Mouse (Mus musculus) lung, postnatal 14 days (tissue): ENCODE measurements around the gene Ptp4a2.
"Not testable (repeated sequence)": the region's sequence is repeated elsewhere in the genome, so short reads cannot be mapped to it uniquely, and the experiment has no call there.

Source experiments
- DNase-seq: peaks from one replicate; pipeline ENCODE4 v3.0.0; 2021

Ptp4a2 gene

GRCm38 (mm10) chr4:129810798-129811604 is at the start of gene Ptp4a2:
TSS of gene Ptp4a2 (plus strand) at chr4:129811219.
- peak; percentile 73 for DNase-seq

DNA sequence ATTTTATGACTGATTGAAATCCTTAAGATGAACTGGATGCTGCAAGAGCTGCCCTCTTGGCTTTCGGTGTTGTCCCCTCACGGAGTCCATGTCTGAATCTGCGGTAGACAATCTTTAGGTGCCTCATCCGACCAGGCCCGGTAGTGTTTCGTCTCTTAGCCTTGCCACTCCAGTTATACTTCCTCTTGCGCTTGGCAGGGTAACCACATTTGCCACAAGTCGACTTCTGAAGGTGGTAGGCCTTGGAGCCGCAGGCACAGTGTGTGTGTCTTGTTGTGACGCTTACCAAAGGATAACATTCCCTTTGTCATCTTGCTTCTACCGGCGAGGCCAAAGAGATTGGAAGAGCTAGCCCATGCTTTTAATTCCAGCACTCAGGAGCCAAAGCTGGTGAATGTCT is 49.4 kb upstream of the Ptp4a2 start:
- no peak for DNase-seq

DNA sequence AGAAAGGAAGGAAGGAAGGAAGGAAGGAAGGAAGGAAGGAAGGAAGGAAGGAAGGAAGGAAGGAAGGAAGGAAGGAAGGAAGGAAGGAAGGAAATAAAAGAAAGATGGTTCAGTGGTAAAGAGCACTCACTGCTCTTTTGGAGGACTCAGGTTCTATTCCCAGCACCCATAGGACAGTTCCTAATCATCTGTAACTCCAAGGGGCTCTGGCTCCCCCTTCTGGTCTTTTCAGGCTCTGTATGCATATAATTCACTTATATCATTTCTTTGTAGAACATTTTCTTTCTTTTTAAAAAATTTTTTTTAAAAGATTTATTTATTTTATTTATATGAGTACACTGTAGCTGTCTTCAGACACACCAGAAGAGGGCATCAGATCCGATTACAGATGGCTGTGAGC is 48.5 kb upstream of the Ptp4a2 start:
- not testable (repeated sequence) for DNase-seq

DNA sequence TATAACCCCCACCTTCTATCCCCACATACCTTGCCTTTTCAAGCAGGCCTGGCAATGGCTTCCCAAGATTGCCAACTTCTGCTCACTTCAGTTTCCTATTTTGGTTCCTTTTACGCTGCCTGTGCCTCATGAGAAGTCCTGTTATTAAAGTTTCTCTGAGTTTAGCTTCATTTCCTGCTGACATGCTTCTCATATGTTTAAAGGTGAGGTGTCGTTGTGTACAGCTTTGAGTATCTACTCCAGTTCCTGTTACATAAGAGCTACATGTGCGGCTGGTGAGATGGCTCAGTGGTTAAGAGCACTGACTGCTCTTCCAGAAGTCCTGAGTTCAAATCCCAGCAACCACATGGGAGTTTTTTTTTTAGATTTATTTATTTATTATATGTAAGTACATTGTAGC is 45.7 kb upstream of the Ptp4a2 start:
- DNase-seq, result no peak

GRCm38 (mm10) chr4:129767782-129768181 is 43.2 kb upstream of the Ptp4a2 start:
- no peak for DNase-seq

- DNase-seq, result not testable (repeated sequence)
These were observed 42.3 kb upstream of the Ptp4a2 start for GRCm38 (mm10) chr4:129768742-129769141.

- DNase-seq, result no peak
These were observed 40.4 kb upstream of the Ptp4a2 start for GRCm38 (mm10) chr4:129770600-129770999.

DNA sequence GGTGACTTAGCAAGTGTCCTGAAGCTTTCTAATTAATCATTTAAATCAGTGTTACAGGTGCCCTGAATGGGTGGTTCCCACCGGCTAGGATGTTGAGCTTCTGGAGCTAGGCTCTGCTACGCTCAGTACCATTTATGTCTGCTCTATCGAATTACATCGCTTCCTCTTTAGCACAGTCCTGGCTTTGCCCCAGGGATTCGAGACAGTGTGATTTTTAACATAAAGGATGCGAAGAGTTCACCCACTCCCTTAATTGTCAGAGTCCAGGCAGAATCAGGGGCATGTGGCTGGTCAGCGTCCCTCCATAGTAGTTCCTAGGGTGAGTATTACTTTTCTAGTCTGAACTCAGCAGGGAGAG is 39.7 kb upstream of the Ptp4a2 start:
- DNase-seq, result no peak

DNA sequence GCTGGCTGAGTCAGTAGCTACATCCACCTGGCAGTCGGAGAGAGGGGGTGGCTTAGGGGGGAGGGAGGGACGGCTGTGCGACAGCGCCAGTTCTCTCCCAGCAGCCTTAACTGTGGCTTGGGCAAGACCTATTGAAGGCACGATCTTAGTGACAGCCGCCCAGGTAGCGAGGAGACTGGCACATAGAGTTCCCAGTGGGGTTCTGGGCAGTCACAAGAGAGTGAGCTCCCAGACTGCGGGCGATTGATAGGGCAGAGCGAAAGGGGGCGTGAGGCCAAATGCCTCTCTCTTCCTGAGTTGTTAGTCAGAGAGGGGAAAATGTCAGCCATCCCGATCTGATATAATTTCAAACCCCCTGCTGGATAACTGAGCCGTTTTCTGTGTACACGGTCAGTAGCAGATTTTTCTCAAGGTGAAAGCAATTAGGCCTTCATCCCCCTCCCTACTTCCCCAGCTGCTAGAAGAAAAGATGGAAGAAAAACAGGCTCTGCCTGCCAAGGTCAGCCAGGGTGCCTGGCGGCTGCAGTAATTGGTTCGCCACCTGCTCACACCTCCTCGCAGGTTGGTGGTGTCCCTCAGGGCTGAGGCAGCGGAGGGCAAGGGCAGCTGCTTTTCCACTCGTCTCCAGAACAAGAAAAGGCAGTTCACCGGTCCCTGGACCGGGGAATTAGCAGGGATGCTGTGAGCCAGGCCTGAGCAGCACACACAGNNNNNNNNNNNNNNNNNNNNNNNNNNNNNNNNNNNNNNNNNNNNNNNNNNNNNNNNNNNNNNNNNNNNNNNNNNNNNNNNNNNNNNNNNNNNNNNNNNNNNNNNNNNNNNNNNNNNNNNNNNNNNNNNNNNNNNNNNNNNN is 39.1 kb upstream of the Ptp4a2 start:
- no peak for DNase-seq

DNA sequence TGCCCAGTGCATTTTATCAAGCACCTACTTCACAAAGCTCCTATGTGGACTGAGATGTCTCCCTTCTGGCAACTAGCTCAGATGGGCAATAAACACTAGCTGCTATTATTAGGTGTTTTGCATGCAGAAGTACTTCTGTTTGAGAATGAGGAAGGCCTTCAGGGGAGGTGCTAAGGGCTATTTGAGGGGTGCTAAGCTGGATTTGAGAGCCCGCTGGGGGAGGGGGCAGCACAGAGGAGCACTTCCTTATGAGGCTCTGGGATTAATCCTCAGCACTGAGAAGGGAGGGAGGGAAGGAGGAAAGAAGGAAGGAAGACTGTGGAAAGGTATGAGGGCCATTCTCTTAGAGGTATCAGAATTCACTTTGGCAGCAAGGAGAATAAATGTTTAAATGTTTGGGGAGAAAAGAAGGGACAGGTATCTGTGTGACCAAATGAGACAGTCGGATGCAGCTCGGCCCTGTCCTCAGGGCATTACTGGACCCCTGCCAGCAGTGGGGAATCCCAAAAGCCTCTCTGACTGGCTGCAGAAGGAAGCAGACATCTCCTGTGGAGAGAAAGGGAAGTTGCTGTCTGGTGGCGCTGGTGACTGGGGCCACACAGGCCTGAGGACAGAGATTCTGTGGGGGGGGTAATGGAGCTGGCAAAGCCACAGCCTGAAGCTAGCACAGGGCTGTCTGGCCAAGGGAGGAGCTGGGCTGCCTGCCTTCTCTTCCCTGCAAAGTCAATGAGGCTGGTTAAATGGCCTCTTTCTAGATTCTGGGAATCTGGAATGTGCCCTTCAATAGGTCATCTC is 28.9 kb upstream of the Ptp4a2 start:
- peak; percentile 51 for DNase-seq

DNA sequence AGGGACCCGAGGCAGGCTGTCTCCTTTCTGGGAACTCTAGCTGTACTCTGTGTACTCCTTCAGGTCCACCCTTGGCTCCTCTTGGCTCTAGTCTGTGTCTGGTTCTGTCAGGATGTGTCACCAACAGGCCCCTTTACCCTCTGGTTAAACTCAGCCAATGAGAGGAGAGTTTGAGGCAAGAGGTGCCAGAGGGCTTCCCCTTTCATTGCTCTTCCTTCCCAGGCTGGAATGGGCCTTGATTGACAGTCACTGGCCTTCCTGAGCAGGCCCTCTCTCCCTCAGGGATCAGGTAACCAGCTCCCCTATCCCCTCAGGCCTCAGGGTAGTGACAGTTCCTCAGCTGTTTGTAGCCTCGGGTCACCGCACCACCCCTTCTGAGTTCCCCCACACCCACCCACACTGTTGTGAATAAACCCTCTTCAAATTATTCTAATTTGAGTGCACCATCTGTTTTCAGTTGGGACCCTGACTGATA is 28.1 kb upstream of the Ptp4a2 start:
- no peak for DNase-seq

DNA sequence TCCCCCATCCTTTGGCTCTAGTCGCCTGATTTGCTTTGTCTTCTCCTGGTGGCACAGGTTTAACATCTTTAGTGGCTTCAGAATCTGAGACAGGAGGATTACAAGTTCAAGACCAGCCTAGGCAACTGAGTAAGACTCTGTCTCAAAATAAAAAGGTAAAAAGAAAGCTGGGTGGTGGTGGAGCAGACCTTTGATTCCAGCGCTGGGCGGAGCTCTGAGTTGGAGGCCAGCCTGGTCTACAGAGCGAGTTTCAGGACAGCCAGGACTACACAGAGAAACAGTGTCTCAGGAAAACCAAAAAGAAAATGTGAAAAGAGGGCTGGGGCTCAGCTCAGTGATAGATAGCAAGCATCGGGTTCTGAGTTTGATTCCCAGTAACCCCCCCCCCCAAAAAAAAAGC is 27.5 kb upstream of the Ptp4a2 start:
- no peak for DNase-seq

DNA sequence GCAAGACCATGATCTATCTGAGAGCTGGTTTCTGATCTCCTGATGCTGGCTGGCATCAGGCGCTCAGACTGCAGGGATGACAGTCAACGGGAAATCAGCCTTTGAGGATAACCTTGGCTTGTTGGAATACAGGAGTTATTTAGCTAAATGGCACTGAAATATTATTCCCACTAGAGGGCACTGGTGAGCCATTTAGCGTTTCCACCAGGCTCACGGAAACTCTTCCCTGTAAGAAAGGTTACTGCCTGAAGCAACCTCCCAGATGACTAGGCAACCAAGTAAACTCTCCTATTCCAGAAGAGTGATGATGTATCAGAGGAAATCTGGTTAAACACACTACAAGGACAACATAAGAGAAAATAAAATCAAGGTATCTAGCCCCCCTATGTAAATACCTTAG is 25.8 kb upstream of the Ptp4a2 start:
- DNase-seq, result peak; percentile 83

DNA sequence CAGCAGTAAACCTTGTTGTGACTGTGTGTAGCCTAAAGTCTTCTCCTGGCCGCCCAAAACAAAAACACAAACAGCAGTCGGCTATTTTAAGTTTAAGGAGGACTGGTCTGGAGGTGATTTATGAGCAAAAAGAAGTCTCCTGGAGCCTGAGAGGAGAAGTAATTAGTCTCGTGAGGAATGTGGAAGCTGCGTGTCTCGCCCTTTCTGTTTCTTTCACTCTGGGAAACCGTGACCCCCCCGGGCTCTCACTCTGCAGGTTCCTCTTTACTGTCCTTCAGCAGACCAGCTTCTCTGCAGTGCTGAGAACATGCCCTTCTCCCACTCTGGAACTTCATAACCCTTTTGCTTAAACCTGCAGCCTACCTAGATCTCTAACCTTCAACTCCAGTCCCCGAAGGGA is 22.3 kb upstream of the Ptp4a2 start:
- DNase-seq, result no peak

DNA sequence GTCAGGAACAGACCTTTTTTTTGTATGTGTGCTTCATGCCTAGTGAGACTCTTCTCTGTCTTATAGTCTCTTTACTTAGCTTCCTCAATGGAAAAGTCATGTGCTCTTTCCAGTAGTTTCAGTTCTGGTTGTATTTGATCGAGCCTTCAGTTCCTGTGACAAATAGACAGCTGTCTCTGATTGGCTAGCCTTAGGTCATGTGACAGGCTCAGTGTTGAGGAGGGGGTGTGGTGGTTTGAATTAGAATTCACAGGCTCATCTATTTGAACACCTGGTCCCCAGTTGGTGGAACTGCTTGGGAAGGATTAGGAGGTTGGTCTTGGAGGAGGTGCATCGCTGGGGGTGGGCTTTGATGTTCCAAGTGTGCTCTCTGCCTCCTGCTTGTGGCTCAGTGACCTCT is 21.4 kb upstream of the Ptp4a2 start:
- DNase-seq, result no peak

- DNase-seq, result no peak
These were observed 20.5 kb upstream of the Ptp4a2 start for GRCm38 (mm10) chr4:129790475-129790874.

- no peak for DNase-seq
These were observed 19.6 kb upstream of the Ptp4a2 start for GRCm38 (mm10) chr4:129791399-129791798.

DNA sequence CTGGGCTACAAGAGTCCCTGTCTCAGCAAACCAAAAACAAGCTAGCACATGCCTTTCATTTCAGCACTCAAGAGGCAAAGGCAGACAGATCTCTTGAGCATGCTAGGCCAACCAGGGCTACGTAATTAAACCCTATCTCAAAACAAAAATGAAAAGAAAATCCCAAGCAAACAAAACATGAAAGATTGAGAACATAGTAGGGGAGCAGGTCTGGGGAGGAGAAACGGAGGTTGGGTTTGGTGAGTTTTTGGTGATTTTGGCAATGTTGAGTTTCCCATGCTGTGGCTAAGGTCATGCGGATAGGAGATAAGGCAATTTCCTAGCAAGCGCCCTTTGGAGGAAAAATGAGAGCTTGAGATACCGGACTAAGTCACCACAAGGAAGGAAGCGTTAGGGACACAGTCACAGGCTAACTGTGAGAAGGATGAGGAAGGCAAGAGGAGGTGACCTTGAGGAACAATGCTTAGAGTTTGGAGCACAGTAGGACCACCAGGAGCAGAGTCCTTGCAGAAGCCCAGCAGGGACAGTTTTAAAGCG is 18.3 kb upstream of the Ptp4a2 start:
- DNase-seq, result no peak

- no peak for DNase-seq
These were observed 17.2 kb upstream of the Ptp4a2 start for GRCm38 (mm10) chr4:129793713-129794329.

GRCm38 (mm10) chr4:129795151-129795860 is 15.7 kb upstream of the Ptp4a2 start:
- peak; percentile 79 for DNase-seq

DNA sequence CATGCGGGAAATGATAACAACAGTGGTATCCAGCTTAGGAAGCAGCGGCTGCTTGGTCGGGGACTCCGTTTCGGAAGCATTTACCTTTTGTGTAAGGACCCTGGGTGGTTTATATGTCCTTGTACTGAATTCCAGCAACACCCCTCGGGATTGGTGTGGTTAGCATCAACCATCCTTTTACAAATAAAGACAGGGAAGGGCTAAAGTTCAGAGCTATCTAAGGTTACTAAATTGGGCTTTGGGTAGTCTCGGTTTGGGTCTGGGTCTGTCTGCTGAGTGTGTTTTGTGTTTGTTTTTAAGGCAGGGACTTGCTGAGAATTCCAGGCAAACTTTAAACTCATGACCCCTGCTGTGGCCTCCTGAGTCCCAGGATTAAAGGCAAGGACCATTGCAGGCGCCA is 15.2 kb upstream of the Ptp4a2 start:
- DNase-seq, result no peak

GRCm38 (mm10) chr4:129797985-129798384 is 13.0 kb upstream of the Ptp4a2 start:
- DNase-seq, result no peak
